Comparison of ENCODE assay signal across 8 mouse cellular contexts in genomic region chr2:32740916-32741272, GRCm38 (mm10). TPM values are rescaled to one million over a fixed set of nuclear protein-coding genes. Genes with fewer than 3 reads are reported as not detected.
DNase-seq lines count a peak whose midpoint lies in the region; ATAC-seq lines count a peak whose summit lies in the region.
"Had no signal": no experiment of that assay in that cellular context is flagged by ENCODE, and none has a peak within 500 bp of the region (broad histone marks: within the 10 kb centered on the region; RNA-seq: fewer than 3 reads in every experiment).

Gene 6330409D20Rik, minus strand, starts transcription at chr2:32741016.

- peaks cover 31% of the 10 kb centered on the region for H3K27me3 ChIP-seq in lung, embryonic 15.5 days
- H3K27me3 ChIP-seq in forebrain, embryonic 16.5 days (replicated peaks; ENCODE audit: control insufficient read depth, insufficient read depth, low read length) = no peaks in the 10 kb centered on the region
- H3K27me3 ChIP-seq in liver, embryonic 11.5 days (replicated peaks; ENCODE audit: control insufficient read depth, insufficient read depth, low read length) = peaks cover 22% of the 10 kb centered on the region
- H3K27me3 ChIP-seq in stomach, embryonic 16.5 days (ENCODE audit: control insufficient read depth, insufficient read depth, low read length) = peaks cover 7% of the 10 kb centered on the region; the same call in 1 of the 2 replicates

- H3K36me3 ChIP-seq in lung, embryonic 15.5 days = peaks cover 6% of the 10 kb centered on the region; the same call in 1 of the 2 replicates
- H3K36me3 ChIP-seq in forebrain, embryonic 16.5 days (ENCODE audit: control insufficient read depth, insufficient read depth) = peaks cover under 1% of the 10 kb centered on the region; the same call in 1 of the 2 replicates
- H3K36me3 ChIP-seq in liver, embryonic 11.5 days (ENCODE audit: control insufficient read depth, insufficient read depth, low read length) = 0 out of 2 replicates have a peak, but pooled peaks cover 3% of the 10 kb centered on the region
- H3K36me3 ChIP-seq in stomach, embryonic 16.5 days (ENCODE audit: control insufficient read depth, insufficient read depth, low read length) = no peaks in the 10 kb centered on the region

- H3K9ac ChIP-seq in lung, embryonic 15.5 days = peak within 1 kb of the TSS; percentile 32; the same call in 1 of the 2 replicates
- H3K9ac ChIP-seq in forebrain, embryonic 16.5 days (replicated peaks; ENCODE audit: low read depth, low read length) = peak within 1 kb of the TSS; percentile 87
- peak within 1 kb of the TSS; percentile 17; the same call in 1 of the 2 replicates for H3K9ac ChIP-seq in liver, embryonic 11.5 days (ENCODE audit: low read depth, low read length)
- H3K9ac ChIP-seq in stomach, embryonic 16.5 days (ENCODE audit: low read length) = peak within 1 kb of the TSS; percentile 68

- DNase-seq in lung, postnatal 36 days = no peak
- DNase-seq in liver, embryonic 11.5 days (ENCODE audit: low spot score) = no peak
- DNase-seq in adrenal gland, adult 18-20 months (ENCODE audit: low spot score in 2 of 2) = no peak
- no peak for DNase-seq in embryo, embryonic 10.5 days (ENCODE audit: low spot score)

- H3K4me1 ChIP-seq in lung, embryonic 15.5 days = peaks cover 20% of the 10 kb centered on the region
- H3K4me1 ChIP-seq in forebrain, embryonic 16.5 days (replicated peaks; ENCODE audit: control insufficient read depth, insufficient read depth, low read length) = peaks cover 22% of the 10 kb centered on the region
- peaks cover 8% of the 10 kb centered on the region for H3K4me1 ChIP-seq in liver, embryonic 11.5 days (replicated peaks; ENCODE audit: control insufficient read depth, insufficient read depth, low read length)
- peaks cover 16% of the 10 kb centered on the region for H3K4me1 ChIP-seq in stomach, embryonic 16.5 days (ENCODE audit: control insufficient read depth, insufficient read depth, low read length)

- 9% methylated on average over 11 of the region's 11 CpGs for WGBS in lung, embryonic 15.5 days
- WGBS in forebrain, embryonic 16.5 days = 5% methylated on average over 11 of the region's 11 CpGs
- WGBS in liver, embryonic 11.5 days = 20% methylated on average over 11 of the region's 11 CpGs
- WGBS in stomach, embryonic 16.5 days = 11% methylated on average over 10 of the region's 11 CpGs

- peak within 1 kb of the TSS; percentile 42 for H3K4me3 ChIP-seq in lung, embryonic 15.5 days
- peak within 1 kb of the TSS; percentile 84 for H3K4me3 ChIP-seq in forebrain, embryonic 16.5 days (replicated peaks; ENCODE audit: low read length)
- H3K4me3 ChIP-seq in liver, embryonic 11.5 days (ENCODE audit: low read depth, low read length) = peak within 1 kb of the TSS; percentile 41
- H3K4me3 ChIP-seq in stomach, embryonic 16.5 days (replicated peaks; ENCODE audit: low read length) = peak within 1 kb of the TSS; percentile 52

- peak within 1 kb of the TSS; percentile 77 for H3K4me2 ChIP-seq in lung, embryonic 15.5 days
- H3K4me2 ChIP-seq in forebrain, embryonic 16.5 days (ENCODE audit: low read length) = peak within 1 kb of the TSS; percentile 85
- peak within 1 kb of the TSS; percentile 80 for H3K4me2 ChIP-seq in liver, embryonic 11.5 days
- H3K4me2 ChIP-seq in stomach, embryonic 16.5 days (ENCODE audit: low read depth, low read length) = peak within 1 kb of the TSS; percentile 91

- H3K9me3 ChIP-seq in lung, embryonic 15.5 days = no peaks in the 10 kb centered on the region
- H3K9me3 ChIP-seq in forebrain, embryonic 16.5 days (ENCODE audit: control insufficient read depth, low read length) = no peaks in the 10 kb centered on the region
- H3K9me3 ChIP-seq in liver, embryonic 11.5 days (ENCODE audit: control insufficient read depth, low read length) = no peaks in the 10 kb centered on the region
- no peaks in the 10 kb centered on the region for H3K9me3 ChIP-seq in stomach, embryonic 16.5 days (replicated peaks; ENCODE audit: control insufficient read depth, low read length)

- ATAC-seq in lung, embryonic 15.5 days (ENCODE audit: borderline replicate concordance, extremely low read depth, low FRiP score, low TSS enrichment) = no peak
- ATAC-seq in forebrain, embryonic 16.5 days = 0 out of 2 replicates have a peak, but pooled peaks have one; percentile 1
- no peak for ATAC-seq in liver, embryonic 11.5 days (replicated peaks; ENCODE audit: low FRiP score)
- no peak for ATAC-seq in stomach, embryonic 16.5 days (ENCODE audit: insufficient read depth, low FRiP score)

- no peak within 1 kb of the TSS for H3K27ac ChIP-seq in lung, embryonic 15.5 days
- H3K27ac ChIP-seq in forebrain, embryonic 16.5 days (ENCODE audit: low read length) = peak within 1 kb of the TSS; percentile 86
- no peak within 1 kb of the TSS for H3K27ac ChIP-seq in liver, embryonic 11.5 days (ENCODE audit: low read depth, low read length)
- H3K27ac ChIP-seq in stomach, embryonic 16.5 days (ENCODE audit: low read length) = no peak within 1 kb of the TSS

RNA-seq across cellular contexts. Expression of gene 6330409D20Rik, which starts in this region (rescaled TPM):
- 0.24 and 0.25 TPM in 2 replicates for polyA plus RNA-seq in lung, embryonic 15.5 days (2015; fragmentation: Nextera tagmentation; extraction: Ambion mirVana)
- 2.8 and 3.5 TPM in 2 replicates for polyA plus RNA-seq in forebrain, embryonic 16.5 days (2015; fragmentation: Nextera tagmentation; extraction: Ambion mirVana)
- polyA plus RNA-seq in liver, embryonic 11.5 days (2014; fragmentation: Nextera tagmentation; extraction: Ambion mirVana) = 0.22 TPM in 1 of 2 replicates, not detected in the other
- polyA plus RNA-seq in stomach, embryonic 16.5 days (2015; fragmentation: Nextera tagmentation; extraction: Ambion mirVana) = 0.20 and 0.28 TPM in 2 replicates
- total RNA-seq in adrenal gland, adult 18-20 months (2021) = not detected
- polyA plus RNA-seq: large intestine, adult 2 months had no signal

Comparison
In these comparisons a context has a peak if more than half of its experiments do, and no peak if none do; other contexts are left out.
1. H3K9ac ChIP-seq: peak in every context shown above with its lines; median percentile 87 in forebrain, embryonic 16.5 days; 68 in stomach, embryonic 16.5 days; 32 in lung, embryonic 15.5 days; 17 in liver, embryonic 11.5 days.